Mouse (Mus musculus): ENCODE measurements around the gene Lsr. TPM values are rescaled to one million over a fixed set of nuclear protein-coding genes. Genes with fewer than 3 reads are reported as not detected.

Gene Lsr
- polyA plus RNA-seq, 1 experiment from 2014 or later = 101 TPM

- H3K27ac ChIP-seq (replicated peaks) = no peak overlapping the region
- ATAC-seq (ENCODE audit: low FRiP score, low TSS enrichment) (no peak), DNase-seq (ENCODE audit: low spot score) (no peak)
- no peaks in the 10 kb centered on the region for H3K36me3 ChIP-seq (ENCODE audit: control insufficient read depth, insufficient read depth, low read length)
- no peak overlapping the region for H3K4me3 ChIP-seq (ENCODE audit: low read depth, low read length)
- H3K9ac ChIP-seq (ENCODE audit: low read length) = no peak overlapping the region
- no peaks in the 10 kb centered on the region for H3K4me1 ChIP-seq (replicated peaks; ENCODE audit: control insufficient read depth, insufficient read depth)
- H3K27me3 ChIP-seq (ENCODE audit: control insufficient read depth, insufficient read depth, low read length) = no peaks in the 10 kb centered on the region
- 26% methylated on average over 6 of the region's 6 CpGs for WGBS
- no peak overlapping the region for H3K4me2 ChIP-seq (replicated peaks; ENCODE audit: low read depth)
- H3K9me3 ChIP-seq (ENCODE audit: control insufficient read depth, low read length) = no peaks in the 10 kb centered on the region
- no peak for TF ChIP-seq CTCF (IDR thresholded peaks at IDR 0.05; ENCODE audit: low read depth)
- no peak for TF ChIP-seq EP300 (optimal IDR thresholded peaks at IDR 0.05)
Measured at GRCm38 (mm10) chr7:30916713-30917112, 56.6 kb downstream of the Lsr start.

- TF ChIP-seq EP300 (optimal IDR thresholded peaks at IDR 0.05) (no peak), CTCF (IDR thresholded peaks at IDR 0.05; ENCODE audit: low read depth) (no peak)
- no peak within 1 kb of the TSS for H3K9ac ChIP-seq (ENCODE audit: low read length)
- H3K27ac ChIP-seq (replicated peaks) = no peak within 1 kb of the TSS
- H3K27me3 ChIP-seq (ENCODE audit: control insufficient read depth, insufficient read depth, low read length) = no peaks in the 10 kb centered on the region
- 76% methylated on average over 8 of the region's 8 CpGs for WGBS
- no peak within 1 kb of the TSS for H3K4me2 ChIP-seq (replicated peaks; ENCODE audit: low read depth)
- H3K4me3 ChIP-seq (ENCODE audit: low read depth, low read length) = no peak within 1 kb of the TSS
- H3K36me3 ChIP-seq (ENCODE audit: control insufficient read depth, insufficient read depth, low read length) = no peaks in the 10 kb centered on the region
- no peaks in the 10 kb centered on the region for H3K4me1 ChIP-seq (replicated peaks; ENCODE audit: control insufficient read depth, insufficient read depth)
- ATAC-seq (ENCODE audit: low FRiP score, low TSS enrichment) (no peak), DNase-seq (ENCODE audit: low spot score) (no peak)
- no peaks in the 10 kb centered on the region for H3K9me3 ChIP-seq (ENCODE audit: control insufficient read depth, low read length)
Measured at GRCm38 (mm10) chr7:30914732-30915131, 58.5 kb downstream of the Lsr start, which contains the start of gene Mag. Gene Mag (minus strand): TSS chr7:30914873.

GRCm38 (mm10) chr7:30909773-30910172 lies 63.5 kb downstream of the Lsr start:
- Histone ChIP-seq H3K4me2 (replicated peaks; ENCODE audit: low read depth) (no peak overlapping the region), H3K9me3 (ENCODE audit: control insufficient read depth, low read length) (no peaks in the 10 kb centered on the region), H3K27ac (replicated peaks) (no peak overlapping the region), H3K36me3 (ENCODE audit: control insufficient read depth, insufficient read depth, low read length) (no peaks in the 10 kb centered on the region), H3K4me3 (ENCODE audit: low read depth, low read length) (no peak overlapping the region), H3K27me3 (ENCODE audit: control insufficient read depth, insufficient read depth, low read length) (no peaks in the 10 kb centered on the region), H3K9ac (ENCODE audit: low read length) (no peak overlapping the region), H3K4me1 (replicated peaks; ENCODE audit: control insufficient read depth, insufficient read depth) (no peaks in the 10 kb centered on the region; the same call in 1 of the 2 replicates)
- no peak for TF ChIP-seq EP300 (optimal IDR thresholded peaks at IDR 0.05)
- no peak for TF ChIP-seq CTCF (IDR thresholded peaks at IDR 0.05; ENCODE audit: low read depth)
- 71% methylated on average over 6 of the region's 6 CpGs for WGBS
- no peak for DNase-seq (ENCODE audit: low spot score)
- ATAC-seq (ENCODE audit: low FRiP score, low TSS enrichment) = no peak

GRCm38 (mm10) chr7:30908992-30909431 lies 64.3 kb downstream of the Lsr start:
- ATAC-seq (ENCODE audit: low FRiP score, low TSS enrichment) (peak; percentile 18; the same call in 1 of the 2 replicates), DNase-seq (ENCODE audit: low spot score) (no peak)
- 21% methylated on average over 17 of the region's 17 CpGs for WGBS
- Histone ChIP-seq H3K4me1 (replicated peaks; ENCODE audit: control insufficient read depth, insufficient read depth) (no peaks in the 10 kb centered on the region; the same call in 1 of the 2 replicates), H3K4me2 (replicated peaks; ENCODE audit: low read depth) (peak overlapping the region; percentile 45), H3K4me3 (ENCODE audit: low read depth, low read length) (no peak overlapping the region), H3K27ac (replicated peaks) (no peak overlapping the region), H3K27me3 (ENCODE audit: control insufficient read depth, insufficient read depth, low read length) (no peaks in the 10 kb centered on the region), H3K9ac (ENCODE audit: low read length) (0 out of 2 replicates have a peak overlapping the region, but pooled peaks have one; percentile 13), H3K36me3 (ENCODE audit: control insufficient read depth, insufficient read depth, low read length) (no peaks in the 10 kb centered on the region), H3K9me3 (ENCODE audit: control insufficient read depth, low read length) (no peaks in the 10 kb centered on the region)
- TF ChIP-seq EP300 (optimal IDR thresholded peaks at IDR 0.05) (no peak), CTCF (IDR thresholded peaks at IDR 0.05; ENCODE audit: low read depth) (no peak)

GRCm38 (mm10) chr7:30908277-30908991 lies 64.8 kb downstream of the Lsr start:
- Histone ChIP-seq H3K4me3 (ENCODE audit: low read depth, low read length) (no peak overlapping the region), H3K36me3 (ENCODE audit: control insufficient read depth, insufficient read depth, low read length) (no peaks in the 10 kb centered on the region), H3K4me1 (replicated peaks; ENCODE audit: control insufficient read depth, insufficient read depth) (no peaks in the 10 kb centered on the region; the same call in 1 of the 2 replicates), H3K9me3 (ENCODE audit: control insufficient read depth, low read length) (no peaks in the 10 kb centered on the region), H3K4me2 (replicated peaks; ENCODE audit: low read depth) (peak overlapping the region; percentile 45), H3K27ac (replicated peaks) (no peak overlapping the region), H3K27me3 (ENCODE audit: control insufficient read depth, insufficient read depth, low read length) (no peaks in the 10 kb centered on the region), H3K9ac (ENCODE audit: low read length) (peak overlapping the region; percentile 13; the same call in 1 of the 2 replicates)
- TF ChIP-seq CTCF (IDR thresholded peaks at IDR 0.05; ENCODE audit: low read depth) (no peak; the same call in 1 of the 2 replicates), EP300 (optimal IDR thresholded peaks at IDR 0.05) (no peak)
- DNase-seq (ENCODE audit: low spot score) (peak; percentile 67), ATAC-seq (ENCODE audit: low FRiP score, low TSS enrichment) (peak; percentile 56)
- 2% methylated on average over 25 of the region's 26 CpGs for WGBS

Other genes starting within 250 kb of the Lsr start
- gene Tmem147, start 243.9 kb downstream of the Lsr start, polyA plus RNA-seq (2015; fragmentation: Nextera tagmentation; extraction: Ambion mirVana) = 210 and 221 TPM in 2 replicates
- 0.27 and 0.30 TPM in 2 replicates for gene Gapdhs, start 229.8 kb downstream of the Lsr start, polyA plus RNA-seq (2015; fragmentation: Nextera tagmentation; extraction: Ambion mirVana)
- gene Sbsn, start 222.0 kb downstream of the Lsr start, polyA plus RNA-seq (2015; fragmentation: Nextera tagmentation; extraction: Ambion mirVana) = 438 and 453 TPM in 2 replicates
- 1,959 and 2,038 TPM in 2 replicates for gene Dmkn, start 209.7 kb downstream of the Lsr start, polyA plus RNA-seq (2015; fragmentation: Nextera tagmentation; extraction: Ambion mirVana)
- 12,744 and 13,054 TPM in 2 replicates for gene Krtdap, start 185.6 kb downstream of the Lsr start, polyA plus RNA-seq (2015; fragmentation: Nextera tagmentation; extraction: Ambion mirVana)
- 1.7 TPM in 2 replicates for gene Ffar2, start 149.7 kb downstream of the Lsr start, polyA plus RNA-seq (2015; fragmentation: Nextera tagmentation; extraction: Ambion mirVana)
- 0.22 and 0.30 TPM in 2 replicates for gene Ffar3, start 117.3 kb downstream of the Lsr start, polyA plus RNA-seq (2015; fragmentation: Nextera tagmentation; extraction: Ambion mirVana)
- gene Ffar1, start 111.9 kb downstream of the Lsr start, polyA plus RNA-seq (2015; fragmentation: Nextera tagmentation; extraction: Ambion mirVana) = 0.04 and 0.06 TPM in 2 replicates
- gene Cd22, start 93.1 kb downstream of the Lsr start, polyA plus RNA-seq (2015; fragmentation: Nextera tagmentation; extraction: Ambion mirVana) = 0.05 and 0.07 TPM in 2 replicates
- 0.33 and 0.36 TPM in 2 replicates for gene Mag, start 58.6 kb downstream of the Lsr start, polyA plus RNA-seq (2015; fragmentation: Nextera tagmentation; extraction: Ambion mirVana)
- 0.52 and 0.54 TPM in 2 replicates for gene Hamp2, start 48.8 kb downstream of the Lsr start, polyA plus RNA-seq (2015; fragmentation: Nextera tagmentation; extraction: Ambion mirVana)
- gene Hamp, start 29.4 kb downstream of the Lsr start, polyA plus RNA-seq (2015; fragmentation: Nextera tagmentation; extraction: Ambion mirVana) = 0.45 and 1.6 TPM in 2 replicates
- 12.0 and 14.2 TPM in 2 replicates for gene Usf2, start 16.7 kb downstream of the Lsr start, polyA plus RNA-seq (2015; fragmentation: Nextera tagmentation; extraction: Ambion mirVana)
- 5.3 and 5.7 TPM in 2 replicates for gene Fam187b, start 326 bp upstream of the Lsr start, polyA plus RNA-seq (2015; fragmentation: Nextera tagmentation; extraction: Ambion mirVana)
- gene Fxyd5, start 69.0 kb upstream of the Lsr start, polyA plus RNA-seq (2015; fragmentation: Nextera tagmentation; extraction: Ambion mirVana) = 13.3 and 16.0 TPM in 2 replicates
- gene Fxyd7, start 78.0 kb upstream of the Lsr start, polyA plus RNA-seq (2015; fragmentation: Nextera tagmentation; extraction: Ambion mirVana) = 19.9 and 20.3 TPM in 2 replicates
- 177 and 187 TPM in 2 replicates for gene Fxyd1, start 83.7 kb upstream of the Lsr start, polyA plus RNA-seq (2015; fragmentation: Nextera tagmentation; extraction: Ambion mirVana)
- 0.46 and 0.87 TPM in 2 replicates for gene Lgi4, start 85.9 kb upstream of the Lsr start, polyA plus RNA-seq (2015; fragmentation: Nextera tagmentation; extraction: Ambion mirVana)
- gene Fxyd3, start 103.2 kb upstream of the Lsr start, polyA plus RNA-seq (2015; fragmentation: Nextera tagmentation; extraction: Ambion mirVana) = 1,122 and 1,152 TPM in 2 replicates
- 17.9 and 21.7 TPM in 2 replicates for gene Hpn, start 141.8 kb upstream of the Lsr start, polyA plus RNA-seq (2015; fragmentation: Nextera tagmentation; extraction: Ambion mirVana)
- gene Scn1b, start 153.5 kb upstream of the Lsr start, polyA plus RNA-seq (2015; fragmentation: Nextera tagmentation; extraction: Ambion mirVana) = 2.3 and 2.5 TPM in 2 replicates
- gene Gramd1a, start 182.4 kb upstream of the Lsr start, polyA plus RNA-seq (2015; fragmentation: Nextera tagmentation; extraction: Ambion mirVana) = 14.4 and 17.4 TPM in 2 replicates

Measured in stomach, postnatal 0 days (tissue).